30 mouse cellular contexts compared by ENCODE assay signal in genomic region chr2:64686781-64687180, GRCm38 (mm10).
DNase-seq lines count a peak whose midpoint lies in the region; ATAC-seq and TF ChIP-seq lines count a peak whose summit lies in the region.
"Had no signal": no experiment of that assay in that cellular context is flagged by ENCODE, and none has a peak within 500 bp of the region (broad histone marks: within the 10 kb centered on the region; RNA-seq: fewer than 3 reads in every experiment).

No protein-coding gene starts in this region.

- H3K4me3 ChIP-seq in midbrain, postnatal 0 days (ENCODE audit: low read depth, low read length), result no peak overlapping the region
- H3K4me3 ChIP-seq in midbrain, embryonic 14.5 days (replicated peaks; ENCODE audit: low read depth, low read length), result no peak overlapping the region
- H3K4me3 ChIP-seq: embryonic facial prominence, embryonic 12.5 days; embryonic facial prominence, embryonic 15.5 days; erythroblast, embryonic 14.5 days; forebrain, embryonic 13.5 days; gastrocnemius, adult 2 months; heart, adult 2 months; heart, embryonic 10.5 days; heart, embryonic 13.5 days; hindbrain, embryonic 15.5 days; intestine, embryonic 15.5 days had no signal

- peak; percentile 66 to 72 for DNase-seq in cerebellum, postnatal 10 days
- no peak for DNase-seq in cerebellum, adult 9-11 months
- peak; percentile 82 for DNase-seq in heart, adult 11 months
- no peak for DNase-seq in heart, adult 18-20 months
- DNase-seq in midbrain, postnatal 0 days (ENCODE audit: low spot score), result peak; percentile 6
- DNase-seq in midbrain, embryonic 14.5 days, result no peak
- DNase-seq: adrenal gland, postnatal 10 days; adrenal gland, postnatal 36 days; B cell, adult 2 months; cerebellum, adult 11-12 months; cerebellum, adult 9-10 months; forebrain, postnatal 0 days; gastrocnemius, adult 2 months; gastrocnemius, postnatal 14 days; heart, adult 2 months; heart, postnatal 14 days; heart, postnatal 4 days; kidney, adult 11 months had no signal

- no peak overlapping the region for H3K9ac ChIP-seq in midbrain, postnatal 0 days (replicated peaks; ENCODE audit: low read length, poor library complexity, severe bottlenecking)
- H3K9ac ChIP-seq in midbrain, embryonic 14.5 days (replicated peaks; ENCODE audit: low read length), result no peak overlapping the region
- H3K9ac ChIP-seq: embryonic facial prominence, embryonic 12.5 days; embryonic facial prominence, embryonic 15.5 days; forebrain, embryonic 13.5 days; forebrain, postnatal 0 days; heart, embryonic 13.5 days; hindbrain, embryonic 15.5 days; intestine, embryonic 15.5 days had no signal

- ATAC-seq in midbrain, postnatal 0 days (ENCODE audit: low FRiP score), result no peak
- ATAC-seq in midbrain, embryonic 14.5 days (ENCODE audit: low FRiP score, low TSS enrichment), result no peak
- no peak for ATAC-seq in erythroblast, adult 5-6 weeks (replicated peaks; ENCODE audit: low FRiP score, poor library complexity, severe bottlenecking)
- ATAC-seq: forebrain, embryonic 13.5 days; forebrain, postnatal 0 days; intestine, embryonic 15.5 days; Patski had no signal

- no peaks in the 10 kb centered on the region for H3K36me3 ChIP-seq in midbrain, postnatal 0 days (ENCODE audit: insufficient read depth, low read length)
- H3K36me3 ChIP-seq in midbrain, embryonic 14.5 days (ENCODE audit: control insufficient read depth, insufficient read depth, low read length), result no peaks in the 10 kb centered on the region
- H3K36me3 ChIP-seq: embryonic facial prominence, embryonic 12.5 days; embryonic facial prominence, embryonic 15.5 days; G1E; heart, embryonic 10.5 days; heart, embryonic 13.5 days; hindbrain, embryonic 15.5 days; intestine, embryonic 15.5 days had no signal

- no peaks in the 10 kb centered on the region for H3K4me1 ChIP-seq in midbrain, postnatal 0 days (ENCODE audit: insufficient read depth, low read length)
- no peaks in the 10 kb centered on the region for H3K4me1 ChIP-seq in midbrain, embryonic 14.5 days (ENCODE audit: control insufficient read depth, insufficient read depth, low read length)
- H3K4me1 ChIP-seq: embryonic facial prominence, embryonic 12.5 days; embryonic facial prominence, embryonic 15.5 days; forebrain, embryonic 13.5 days; heart, embryonic 10.5 days; heart, embryonic 13.5 days; hindbrain, embryonic 15.5 days; intestine, embryonic 15.5 days had no signal

- no peaks in the 10 kb centered on the region for H3K9me3 ChIP-seq in midbrain, postnatal 0 days (ENCODE audit: low read length)
- no peaks in the 10 kb centered on the region for H3K9me3 ChIP-seq in midbrain, embryonic 14.5 days (ENCODE audit: control insufficient read depth, low read length)
- H3K9me3 ChIP-seq: embryonic facial prominence, embryonic 12.5 days; embryonic facial prominence, embryonic 15.5 days; forebrain, embryonic 13.5 days; heart, embryonic 10.5 days; heart, embryonic 13.5 days; hindbrain, embryonic 15.5 days; intestine, embryonic 15.5 days had no signal

- 64% methylated on average over 8 of the region's 8 CpGs for WGBS in midbrain, postnatal 0 days
- 75% methylated on average over 8 of the region's 8 CpGs for WGBS in midbrain, embryonic 14.5 days

- H3K27ac ChIP-seq in midbrain, postnatal 0 days (ENCODE audit: low read depth, low read length), result no peak overlapping the region
- no peak overlapping the region for H3K27ac ChIP-seq in midbrain, embryonic 14.5 days (replicated peaks; ENCODE audit: low read depth, low read length)
- H3K27ac ChIP-seq: embryonic facial prominence, embryonic 12.5 days; embryonic facial prominence, embryonic 15.5 days; forebrain, embryonic 13.5 days; gastrocnemius, adult 2 months; heart, adult 2 months; heart, embryonic 10.5 days; heart, embryonic 13.5 days; hindbrain, embryonic 15.5 days; intestine, embryonic 15.5 days had no signal

- no peaks in the 10 kb centered on the region for H3K27me3 ChIP-seq in midbrain, postnatal 0 days (ENCODE audit: insufficient read depth, low read length)
- no peaks in the 10 kb centered on the region for H3K27me3 ChIP-seq in midbrain, embryonic 14.5 days (ENCODE audit: control insufficient read depth, insufficient read depth, low read length)
- H3K27me3 ChIP-seq: CH12.LX; embryonic facial prominence, embryonic 12.5 days; embryonic facial prominence, embryonic 15.5 days; forebrain, embryonic 13.5 days; heart, embryonic 13.5 days; hindbrain, embryonic 15.5 days; intestine, embryonic 15.5 days had no signal

- TF ChIP-seq CTCF in midbrain, postnatal 0 days (IDR thresholded peaks at IDR 0.05), result no peak

- no peak overlapping the region for H3K4me2 ChIP-seq in midbrain, postnatal 0 days (ENCODE audit: low read depth, low read length, poor library complexity, severe bottlenecking)
- no peak overlapping the region for H3K4me2 ChIP-seq in midbrain, embryonic 14.5 days (ENCODE audit: low read length)
- H3K4me2 ChIP-seq: embryonic facial prominence, embryonic 12.5 days; embryonic facial prominence, embryonic 15.5 days; forebrain, embryonic 13.5 days; heart, embryonic 13.5 days; hindbrain, embryonic 15.5 days; intestine, embryonic 15.5 days had no signal

Comparison
In these comparisons a context has a peak if more than half of its experiments do, and no peak if none do; other contexts are left out.
1. DNase-seq: peak in cerebellum, postnatal 10 days (2 of 2), heart, adult 11 months (single experiment) and midbrain, postnatal 0 days (single experiment); none in cerebellum, adult 9-11 months (single experiment), heart, adult 18-20 months (0 of 2) and midbrain, embryonic 14.5 days (single experiment).